Mouse (Mus musculus) kidney, postnatal 36 days (tissue): ENCODE measurements around the gene Slc25a30.

Experiments
- DNase-seq, 2 experiments: peaks; one replicate each; pipeline ENCODE4 v3.0.0; 2021 to 2022; ENCODE audit warnings: mixed read lengths in 2 of 2

Gene Slc25a30

DNA sequence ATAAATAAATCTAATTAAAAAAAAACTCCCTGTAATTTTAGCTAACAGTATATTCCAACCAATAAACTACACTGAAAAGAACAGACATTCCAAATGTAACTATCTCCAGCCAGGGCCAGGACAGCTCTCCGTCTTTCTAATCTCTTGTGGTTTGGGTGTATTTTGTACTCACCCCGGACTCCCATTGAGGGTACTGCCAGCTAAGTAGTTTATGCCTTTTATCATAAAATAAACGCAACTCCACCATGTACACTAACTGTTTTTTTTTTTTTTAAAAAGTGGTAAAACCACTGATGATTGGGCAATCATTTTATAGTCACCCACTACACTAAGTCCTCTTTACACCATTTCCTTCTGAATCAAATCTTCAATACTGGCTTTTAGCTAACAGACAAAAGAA is 51.2 kb downstream of the Slc25a30 start:
- no peak for DNase-seq

DNA sequence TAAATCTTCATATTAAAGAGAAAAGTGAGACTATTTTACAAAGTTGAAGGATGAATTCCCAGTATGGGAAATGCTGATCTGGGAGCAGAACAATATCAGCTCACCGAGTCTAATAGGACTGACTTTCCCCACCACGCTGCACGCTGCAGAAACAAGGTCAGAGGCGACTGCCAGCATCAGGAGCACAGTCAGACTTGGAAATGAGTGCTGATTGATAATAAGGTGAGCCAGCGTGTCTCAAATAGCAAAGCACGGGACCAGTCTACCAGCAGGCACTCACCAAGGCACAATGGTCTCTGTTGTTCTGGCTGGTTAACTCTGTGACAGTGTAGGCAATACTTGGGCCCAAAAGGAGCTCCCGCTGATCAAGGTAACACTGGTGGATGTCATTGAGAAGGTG is 54.2 kb downstream of the Slc25a30 start:
- no peak for DNase-seq

DNA sequence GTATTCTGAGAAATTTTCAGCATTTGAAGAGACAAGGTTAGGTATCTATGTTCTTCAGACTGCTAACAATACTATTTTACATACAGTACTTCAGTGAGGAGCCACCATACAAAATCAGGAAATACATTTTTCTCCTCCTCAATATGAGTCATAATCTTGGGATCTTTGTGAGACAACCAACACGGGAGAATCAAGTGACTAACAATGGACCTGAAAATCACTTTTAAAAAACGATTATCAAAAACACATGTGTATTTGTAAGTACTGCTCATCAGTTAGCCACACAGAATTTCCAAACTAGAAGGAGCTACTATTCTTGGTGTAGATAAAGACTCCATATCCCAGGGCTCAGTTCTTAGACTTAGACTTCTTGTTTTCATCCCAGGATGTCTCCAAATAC is 55.5 kb downstream of the Slc25a30 start:
- no peak for DNase-seq

DNA sequence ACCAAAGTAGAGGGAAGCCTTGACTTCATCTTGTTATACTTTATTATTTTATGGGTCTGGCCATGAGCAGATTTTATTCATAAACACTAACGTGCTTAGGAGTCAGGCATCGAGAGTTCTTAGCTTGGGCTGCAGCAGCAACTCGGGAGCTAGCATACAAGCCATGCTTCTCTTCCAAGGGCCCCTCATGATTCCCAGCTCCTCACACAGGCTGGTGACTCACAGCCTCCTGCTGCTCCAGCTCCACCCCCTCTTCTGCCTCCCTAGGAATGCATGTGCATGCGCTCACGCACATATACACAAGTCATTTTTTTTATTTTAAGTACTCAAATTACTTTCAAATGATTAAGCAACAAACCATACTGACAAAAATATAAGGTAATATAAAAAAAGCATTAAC is 58.7 kb downstream of the Slc25a30 start:
- no peak for DNase-seq

DNA sequence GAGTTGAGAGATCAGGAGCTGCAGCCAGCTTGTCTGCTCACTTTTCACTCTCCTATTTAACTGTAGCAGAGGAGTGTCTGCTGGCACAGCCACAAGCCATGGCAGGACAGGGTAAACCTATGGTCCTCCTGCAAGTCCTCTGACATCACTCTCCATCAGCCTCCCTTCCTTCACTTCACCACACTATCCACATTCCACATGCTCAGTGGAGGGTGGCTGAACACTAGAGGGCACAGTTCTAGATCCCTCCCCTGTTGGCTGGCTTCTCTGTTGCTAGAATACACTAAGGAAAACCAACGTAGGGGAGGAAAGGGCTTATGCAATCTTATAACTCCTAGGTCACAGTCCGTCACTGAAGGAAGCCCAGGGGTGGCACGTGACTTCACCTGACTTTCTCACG is 59.8 kb downstream of the Slc25a30 start:
- DNase-seq, result peak; percentile 80 to 92

DNA sequence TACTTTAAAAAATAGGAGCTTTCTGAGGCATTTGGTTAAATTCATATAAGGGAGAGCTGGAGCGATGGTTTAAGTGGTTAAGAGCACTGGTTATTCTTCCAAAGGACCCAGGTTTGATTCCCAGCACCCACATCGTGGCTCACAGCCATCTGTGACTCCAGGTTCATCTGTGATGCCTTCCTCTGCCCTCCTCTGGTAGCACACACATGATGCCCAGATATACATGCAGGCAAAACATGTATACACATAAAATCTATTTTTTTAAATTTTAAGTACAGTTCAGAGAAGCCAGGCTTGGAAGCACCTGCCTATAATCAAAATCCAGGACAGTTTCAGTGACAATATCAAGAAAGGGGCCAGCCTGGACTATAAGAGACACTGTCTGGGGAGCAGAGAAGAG is 64.0 kb downstream of the Slc25a30 start:
- DNase-seq, result no peak

DNA sequence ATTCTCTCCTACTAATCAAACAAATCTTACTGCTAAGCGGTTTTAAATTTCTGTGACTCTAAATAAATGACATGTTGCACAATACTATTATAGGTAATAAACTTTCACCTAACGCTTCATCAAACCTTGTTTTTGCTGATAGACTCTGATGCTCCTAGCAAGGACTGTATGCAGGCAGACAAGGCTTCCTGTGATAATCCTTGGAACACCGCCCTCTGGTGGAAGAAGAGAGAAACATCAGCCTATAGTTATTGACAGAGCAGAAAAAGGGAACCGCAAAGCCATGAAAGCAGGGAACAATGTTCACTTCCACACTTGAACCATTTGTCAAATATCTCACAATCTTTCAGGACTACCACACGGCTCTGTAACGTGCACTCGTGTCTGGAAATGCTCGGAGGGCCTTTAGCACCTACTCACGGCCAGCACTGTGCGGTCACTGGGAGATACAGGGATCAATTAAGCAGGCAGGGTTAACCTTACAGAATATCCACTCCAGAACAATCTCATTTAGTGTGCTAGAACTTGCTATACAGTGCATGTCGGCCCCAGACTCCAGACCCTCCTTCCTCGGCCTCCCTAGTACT is 64.8 kb downstream of the Slc25a30 start:
- DNase-seq, result peak; percentile 54 to 62

DNA sequence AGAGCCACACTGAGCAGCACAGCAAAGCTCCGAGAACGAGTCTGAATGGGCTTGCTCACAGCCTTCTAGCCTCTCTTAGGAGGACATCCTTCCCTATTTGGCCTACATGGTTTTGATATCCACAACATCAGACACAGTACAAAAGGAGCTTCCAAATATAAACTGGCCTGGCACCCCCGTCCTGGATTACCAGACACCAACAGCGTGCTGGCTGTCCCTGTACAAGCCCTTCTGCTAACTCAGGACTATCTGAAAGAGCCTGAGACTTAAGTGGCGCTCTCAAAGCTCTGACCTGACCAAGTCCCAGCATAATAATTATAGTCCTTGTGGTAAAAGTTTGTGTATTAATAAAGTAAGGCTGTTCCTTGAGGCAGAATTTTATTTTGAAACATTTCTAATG is 66.7 kb downstream of the Slc25a30 start:
- no peak for DNase-seq

DNA sequence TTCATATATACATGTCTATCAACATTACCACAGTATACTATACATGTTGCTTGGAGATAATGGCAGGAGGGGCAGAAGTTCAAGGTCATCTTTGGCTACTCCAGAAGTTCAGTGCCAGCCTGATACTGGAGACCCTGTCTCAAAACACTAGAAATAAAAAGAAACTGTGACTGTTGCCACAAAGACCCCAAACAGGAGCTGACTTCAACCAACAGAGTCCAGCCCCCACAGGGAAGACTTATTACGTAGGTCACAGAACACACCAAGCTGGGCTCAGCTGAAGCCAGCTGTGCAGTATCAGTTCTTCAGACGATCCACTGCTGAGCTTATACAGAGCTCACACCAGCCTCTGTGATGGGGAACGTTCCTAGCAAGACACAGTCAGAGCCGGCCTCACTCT is 70.4 kb downstream of the Slc25a30 start:
- no peak for DNase-seq

DNA sequence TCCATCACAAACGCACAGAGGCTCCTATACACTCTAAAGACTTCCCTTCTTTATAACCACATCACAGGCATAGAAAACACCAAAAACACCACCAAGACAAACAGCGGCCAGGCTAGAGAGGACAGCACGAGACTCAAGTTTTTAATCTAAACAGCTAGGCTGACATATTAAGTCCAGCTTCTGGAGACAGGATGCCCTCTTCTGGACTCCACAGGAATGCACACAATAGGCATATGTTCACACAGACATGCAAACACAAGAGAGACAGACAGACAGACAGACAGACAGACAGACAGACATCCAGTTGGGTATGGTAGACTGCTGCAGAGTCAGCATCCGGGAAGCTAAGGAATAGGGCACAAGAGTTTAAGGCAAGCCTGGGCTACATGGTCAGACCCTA is 73.2 kb downstream of the Slc25a30 start:
- DNase-seq, result peak in 1 of 2 experiments; percentile 36

DNA sequence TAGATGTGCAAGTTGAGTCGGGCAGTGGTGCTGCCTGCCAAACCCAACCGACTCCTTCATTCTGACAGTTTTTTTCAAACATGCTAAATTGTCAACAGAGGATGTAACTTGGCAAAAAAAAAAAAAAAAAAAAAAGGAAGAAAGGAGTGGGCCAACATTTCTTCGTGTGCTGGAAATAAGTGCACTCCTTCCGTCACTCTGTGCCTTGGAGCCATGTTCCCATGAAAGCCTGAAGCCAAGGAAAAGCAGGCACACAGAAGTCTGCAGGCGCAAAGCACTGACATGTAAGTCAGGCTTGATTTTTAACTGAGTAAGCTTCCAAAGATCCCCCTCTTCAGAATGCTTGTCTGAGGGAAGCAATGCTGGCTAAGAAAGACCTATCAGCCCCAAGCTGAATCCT is 74.2 kb downstream of the Slc25a30 start:
- no peak for DNase-seq

DNA sequence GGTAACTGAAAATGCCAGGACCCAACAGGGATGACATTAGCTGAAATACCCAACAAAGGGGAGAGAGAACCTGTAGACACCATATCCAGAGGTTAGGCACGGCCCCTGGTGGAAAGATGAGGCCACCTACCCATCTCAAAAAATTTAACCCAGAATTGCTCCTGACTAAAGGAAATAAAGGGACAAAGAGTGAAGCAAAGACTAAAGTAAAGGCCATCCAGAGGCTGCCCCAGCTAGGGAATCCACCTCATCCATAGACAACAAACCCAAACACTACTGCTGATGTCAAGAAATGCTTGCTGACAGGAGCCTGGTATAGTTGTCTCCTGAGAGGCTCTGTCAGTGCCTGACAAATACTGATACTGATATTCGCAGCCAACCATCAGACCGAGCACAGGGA is 75.1 kb downstream of the Slc25a30 start:
- DNase-seq, result no peak
